Mouse (Mus musculus) megakaryocyte, embryonic 14.5 days (primary cell): Measurements from ENCODE around the gene Olfr159.

Experiments
- FLI1 ChIP-seq: IDR thresholded peaks from 2 replicates; pipeline ENCODE4 v1.6.1; 2012; ENCODE audit warnings: low read length, inconsistent platforms, mixed read lengths
- GATA1 ChIP-seq: IDR thresholded peaks from 3 replicates; pipeline ENCODE4 v1.6.1; 2012; ENCODE audit warnings: mixed read lengths, low read length, inconsistent platforms, borderline replicate concordance

DNA sequence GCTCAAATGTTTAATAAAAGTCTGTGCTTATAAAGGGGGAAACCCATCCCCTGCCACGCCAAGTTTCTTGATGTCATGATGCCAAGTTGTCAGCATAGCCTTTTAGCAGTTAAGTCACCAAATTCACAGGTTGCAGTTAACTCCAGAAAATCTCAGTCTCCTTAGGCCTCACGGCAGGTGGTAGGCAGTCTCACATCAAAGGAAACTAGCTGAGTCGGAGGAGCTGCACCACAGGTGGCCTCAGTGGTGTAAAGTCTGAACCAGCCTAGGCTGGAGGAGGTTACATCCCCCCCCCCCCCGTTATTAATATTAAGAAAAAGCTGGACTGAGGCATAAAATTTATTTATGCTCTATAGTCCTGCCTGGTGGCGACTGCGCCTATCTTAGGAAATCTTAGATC, 24.5 kb upstream of the Olfr159 start:
- TF ChIP-seq GATA1: no peak
- no peak for TF ChIP-seq FLI1
